In genomic region chr11:39411182-39411581, GRCm38 (mm10) we compare ENCODE assay signal across 27 mouse cellular contexts.
DNase-seq lines count a peak whose midpoint lies in the region; ATAC-seq and TF ChIP-seq lines count a peak whose summit lies in the region.
"Had no signal": no experiment of that assay in that cellular context is flagged by ENCODE, and none has a peak within 500 bp of the region (broad histone marks: within the 10 kb centered on the region; RNA-seq: fewer than 3 reads in every experiment).

No protein-coding gene starts in this region.

- no peak overlapping the region for H3K9ac ChIP-seq in forebrain, embryonic 14.5 days (ENCODE audit: low read length)
- no peak overlapping the region for H3K9ac ChIP-seq in forebrain, embryonic 13.5 days
- no peak overlapping the region for H3K9ac ChIP-seq in intestine, postnatal 0 days (ENCODE audit: low read depth, low read length)
- H3K9ac ChIP-seq in intestine, embryonic 16.5 days (ENCODE audit: low read depth, low read length), result no peak overlapping the region
- H3K9ac ChIP-seq in midbrain, embryonic 14.5 days (replicated peaks; ENCODE audit: low read length), result no peak overlapping the region
- no peak overlapping the region for H3K9ac ChIP-seq in midbrain, embryonic 15.5 days
- H3K9ac ChIP-seq: embryonic facial prominence, embryonic 13.5 days; forebrain, embryonic 15.5 days; heart, embryonic 13.5 days; hindbrain, embryonic 15.5 days; intestine, embryonic 15.5 days had no signal

- peak; percentile 16 for DNase-seq in forebrain, embryonic 14.5 days (ENCODE audit: low spot score)
- DNase-seq in midbrain, embryonic 14.5 days, result peak; percentile 58
- peak; percentile 20 for DNase-seq in brain, embryonic 14.5 days (ENCODE audit: low read depth)
- DNase-seq: adrenal gland, adult 8-10 months; adrenal gland, postnatal 25 days; B cell, adult 2 months; cerebellum, adult 18-20 months; cerebellum, adult 9-10 months; gastrocnemius, postnatal 10 days; gastrocnemius, postnatal 36 days; heart, adult 2 months; heart, postnatal 14 days; heart, postnatal 4 days had no signal

- no peak for ATAC-seq in forebrain, embryonic 14.5 days
- no peak for ATAC-seq in forebrain, embryonic 13.5 days
- no peak for ATAC-seq in intestine, postnatal 0 days
- no peak for ATAC-seq in intestine, embryonic 16.5 days
- no peak for ATAC-seq in midbrain, embryonic 14.5 days (ENCODE audit: low FRiP score, low TSS enrichment)
- ATAC-seq in midbrain, embryonic 15.5 days (replicated peaks), result no peak
- ATAC-seq: forebrain, embryonic 15.5 days; intestine, embryonic 15.5 days had no signal

- no peak for TF ChIP-seq POLR2A in brain, embryonic 14.5 days (IDR thresholded peaks at IDR 0.05; ENCODE audit: borderline replicate concordance, extremely low read depth, insufficient read depth, insufficient read length, poor library complexity, severe bottlenecking)

- 0 out of 2 replicates have a peak, but pooled peaks have one; percentile 2 for TF ChIP-seq CTCF in intestine, postnatal 0 days (IDR thresholded peaks at IDR 0.05; ENCODE audit: low read depth)
- no peak for TF ChIP-seq CTCF in brain, embryonic 14.5 days (IDR thresholded peaks at IDR 0.05; ENCODE audit: borderline replicate concordance, extremely low read depth, insufficient read depth, insufficient read length)

- H3K36me3 ChIP-seq in forebrain, embryonic 14.5 days (ENCODE audit: control insufficient read depth, insufficient read depth, low read length), result no peaks in the 10 kb centered on the region
- no peaks in the 10 kb centered on the region for H3K36me3 ChIP-seq in forebrain, embryonic 13.5 days (ENCODE audit: poor library complexity, severe bottlenecking)
- no peaks in the 10 kb centered on the region for H3K36me3 ChIP-seq in intestine, postnatal 0 days (ENCODE audit: control insufficient read depth, insufficient read depth)
- no peaks in the 10 kb centered on the region for H3K36me3 ChIP-seq in intestine, embryonic 16.5 days (ENCODE audit: control insufficient read depth, insufficient read depth, low read length)
- no peaks in the 10 kb centered on the region for H3K36me3 ChIP-seq in midbrain, embryonic 14.5 days (ENCODE audit: control insufficient read depth, insufficient read depth, low read length)
- no peaks in the 10 kb centered on the region for H3K36me3 ChIP-seq in midbrain, embryonic 15.5 days (replicated peaks)
- H3K36me3 ChIP-seq: embryonic facial prominence, embryonic 10.5 days; embryonic facial prominence, embryonic 13.5 days; forebrain, embryonic 15.5 days; G1E; heart, embryonic 10.5 days; heart, embryonic 13.5 days; hindbrain, embryonic 15.5 days; intestine, embryonic 15.5 days had no signal

- no peaks in the 10 kb centered on the region for H3K9me3 ChIP-seq in forebrain, embryonic 14.5 days (replicated peaks; ENCODE audit: control insufficient read depth, low read length)
- no peaks in the 10 kb centered on the region for H3K9me3 ChIP-seq in forebrain, embryonic 13.5 days (replicated peaks)
- H3K9me3 ChIP-seq in intestine, postnatal 0 days (ENCODE audit: control insufficient read depth), result no peaks in the 10 kb centered on the region
- H3K9me3 ChIP-seq in intestine, embryonic 16.5 days (ENCODE audit: control insufficient read depth, low read length), result no peaks in the 10 kb centered on the region
- H3K9me3 ChIP-seq in midbrain, embryonic 14.5 days (ENCODE audit: control insufficient read depth, low read length), result no peaks in the 10 kb centered on the region
- no peaks in the 10 kb centered on the region for H3K9me3 ChIP-seq in midbrain, embryonic 15.5 days
- H3K9me3 ChIP-seq: embryonic facial prominence, embryonic 10.5 days; embryonic facial prominence, embryonic 13.5 days; forebrain, embryonic 15.5 days; G1E; heart, embryonic 10.5 days; heart, embryonic 13.5 days; hindbrain, embryonic 15.5 days; intestine, embryonic 15.5 days had no signal

- no peak overlapping the region for H3K4me3 ChIP-seq in forebrain, embryonic 14.5 days (ENCODE audit: low read depth, low read length)
- no peak overlapping the region for H3K4me3 ChIP-seq in forebrain, embryonic 13.5 days
- no peak overlapping the region for H3K4me3 ChIP-seq in intestine, postnatal 0 days (ENCODE audit: low read depth, low read length)
- H3K4me3 ChIP-seq in intestine, embryonic 16.5 days (ENCODE audit: low read length), result no peak overlapping the region
- H3K4me3 ChIP-seq in midbrain, embryonic 14.5 days (replicated peaks; ENCODE audit: low read depth, low read length), result no peak overlapping the region
- H3K4me3 ChIP-seq in midbrain, embryonic 15.5 days, result no peak overlapping the region
- H3K4me3 ChIP-seq: embryonic facial prominence, embryonic 10.5 days; embryonic facial prominence, embryonic 13.5 days; erythroblast, embryonic 14.5 days; forebrain, embryonic 15.5 days; heart, adult 2 months; heart, embryonic 10.5 days; heart, embryonic 13.5 days; hindbrain, embryonic 15.5 days; intestine, embryonic 15.5 days had no signal

- H3K27ac ChIP-seq in forebrain, embryonic 14.5 days (ENCODE audit: low read depth, low read length), result no peak overlapping the region
- no peak overlapping the region for H3K27ac ChIP-seq in forebrain, embryonic 13.5 days
- no peak overlapping the region for H3K27ac ChIP-seq in intestine, postnatal 0 days (ENCODE audit: low read depth, low read length)
- H3K27ac ChIP-seq in intestine, embryonic 16.5 days (ENCODE audit: low read length), result no peak overlapping the region
- H3K27ac ChIP-seq in midbrain, embryonic 14.5 days (replicated peaks; ENCODE audit: low read depth, low read length), result no peak overlapping the region
- H3K27ac ChIP-seq in midbrain, embryonic 15.5 days, result no peak overlapping the region
- H3K27ac ChIP-seq: embryonic facial prominence, embryonic 10.5 days; embryonic facial prominence, embryonic 13.5 days; forebrain, embryonic 15.5 days; heart, adult 2 months; heart, embryonic 10.5 days; heart, embryonic 13.5 days; hindbrain, embryonic 15.5 days; intestine, embryonic 15.5 days had no signal

- no peak overlapping the region for H3K4me2 ChIP-seq in forebrain, embryonic 14.5 days (ENCODE audit: low read length)
- H3K4me2 ChIP-seq in forebrain, embryonic 13.5 days, result no peak overlapping the region
- no peak overlapping the region for H3K4me2 ChIP-seq in intestine, postnatal 0 days (replicated peaks; ENCODE audit: low read depth)
- H3K4me2 ChIP-seq in intestine, embryonic 16.5 days (ENCODE audit: low read depth, low read length), result no peak overlapping the region
- H3K4me2 ChIP-seq in midbrain, embryonic 14.5 days (ENCODE audit: low read length), result no peak overlapping the region
- no peak overlapping the region for H3K4me2 ChIP-seq in midbrain, embryonic 15.5 days
- H3K4me2 ChIP-seq: embryonic facial prominence, embryonic 13.5 days; forebrain, embryonic 15.5 days; heart, embryonic 13.5 days; hindbrain, embryonic 15.5 days; intestine, embryonic 15.5 days had no signal

- H3K4me1 ChIP-seq in forebrain, embryonic 14.5 days (ENCODE audit: control insufficient read depth, insufficient read depth, low read length), result no peaks in the 10 kb centered on the region; the same call in none of the 2 replicates
- peaks cover 2% of the 10 kb centered on the region; the same call in 1 of the 2 replicates for H3K4me1 ChIP-seq in forebrain, embryonic 13.5 days
- no peaks in the 10 kb centered on the region for H3K4me1 ChIP-seq in intestine, postnatal 0 days (replicated peaks; ENCODE audit: control insufficient read depth, insufficient read depth, low read length)
- no peaks in the 10 kb centered on the region for H3K4me1 ChIP-seq in intestine, embryonic 16.5 days (ENCODE audit: control insufficient read depth, insufficient read depth, low read length)
- H3K4me1 ChIP-seq in midbrain, embryonic 14.5 days (ENCODE audit: control insufficient read depth, insufficient read depth, low read length), result no peaks in the 10 kb centered on the region
- 0 out of 2 replicates have a peak, but pooled peaks cover 5% of the 10 kb centered on the region for H3K4me1 ChIP-seq in midbrain, embryonic 15.5 days
- H3K4me1 ChIP-seq: embryonic facial prominence, embryonic 10.5 days; embryonic facial prominence, embryonic 13.5 days; heart, embryonic 10.5 days; heart, embryonic 13.5 days; hindbrain, embryonic 15.5 days; intestine, embryonic 15.5 days had no signal

- WGBS in forebrain, embryonic 14.5 days, result 91% methylated on average over 2 of the region's 2 CpGs
- WGBS in forebrain, embryonic 13.5 days, result 84% methylated on average over 2 of the region's 2 CpGs
- 81% methylated on average over 2 of the region's 2 CpGs for WGBS in intestine, postnatal 0 days
- 87% methylated on average over 2 of the region's 2 CpGs for WGBS in intestine, embryonic 16.5 days
- WGBS in midbrain, embryonic 14.5 days, result 78% methylated on average over 2 of the region's 2 CpGs
- WGBS in midbrain, embryonic 15.5 days, result 63% methylated on average over 2 of the region's 2 CpGs

- H3K27me3 ChIP-seq in forebrain, embryonic 14.5 days (replicated peaks; ENCODE audit: control insufficient read depth, insufficient read depth, low read length), result no peaks in the 10 kb centered on the region
- H3K27me3 ChIP-seq in forebrain, embryonic 13.5 days, result no peaks in the 10 kb centered on the region
- no peaks in the 10 kb centered on the region for H3K27me3 ChIP-seq in intestine, postnatal 0 days (replicated peaks; ENCODE audit: control insufficient read depth, insufficient read depth, low read length)
- no peaks in the 10 kb centered on the region for H3K27me3 ChIP-seq in intestine, embryonic 16.5 days (replicated peaks; ENCODE audit: control insufficient read depth, insufficient read depth, low read length)
- no peaks in the 10 kb centered on the region for H3K27me3 ChIP-seq in midbrain, embryonic 14.5 days (ENCODE audit: control insufficient read depth, insufficient read depth, low read length)
- no peaks in the 10 kb centered on the region for H3K27me3 ChIP-seq in midbrain, embryonic 15.5 days (replicated peaks)
- H3K27me3 ChIP-seq: CH12.LX; embryonic facial prominence, embryonic 13.5 days; forebrain, embryonic 15.5 days; heart, embryonic 13.5 days; hindbrain, embryonic 15.5 days; intestine, embryonic 15.5 days had no signal
